ENCODE assay signal across 15 mouse cellular contexts in genomic region chr16:43561956-43562355, GRCm38 (mm10).
DNase-seq lines count a peak whose midpoint lies in the region; ATAC-seq and TF ChIP-seq lines count a peak whose summit lies in the region.
"Had no signal": no experiment of that assay in that cellular context is flagged by ENCODE, and none has a peak within 500 bp of the region (broad histone marks: within the 10 kb centered on the region; RNA-seq: fewer than 3 reads in every experiment).

No protein-coding gene starts in this region.

- no peaks in the 10 kb centered on the region for H3K9me3 ChIP-seq in forebrain, embryonic 11.5 days (ENCODE audit: control insufficient read depth, low read length)
- H3K9me3 ChIP-seq: embryonic facial prominence, embryonic 10.5 days; heart, embryonic 15.5 days; hindbrain, embryonic 15.5 days; midbrain, embryonic 10.5 days had no signal

- TF ChIP-seq POLR2A in lung, adult 2 months (IDR thresholded peaks at IDR 0.05; ENCODE audit: borderline replicate concordance, extremely low read depth, low read depth, low read length), result no peak

- no peaks in the 10 kb centered on the region for H3K27me3 ChIP-seq in forebrain, embryonic 11.5 days (ENCODE audit: control insufficient read depth, insufficient read depth, low read length)
- H3K27me3 ChIP-seq: heart, embryonic 15.5 days; hindbrain, embryonic 15.5 days had no signal

- no peak overlapping the region for H3K4me2 ChIP-seq in forebrain, embryonic 11.5 days (ENCODE audit: low read depth, low read length, severe bottlenecking)
- H3K4me2 ChIP-seq: heart, embryonic 15.5 days; hindbrain, embryonic 15.5 days had no signal

- no peak overlapping the region for H3K27ac ChIP-seq in gastrocnemius, adult 2 months
- H3K27ac ChIP-seq in forebrain, embryonic 11.5 days (ENCODE audit: low read depth, low read length), result no peak overlapping the region
- H3K27ac ChIP-seq: embryonic facial prominence, embryonic 10.5 days; heart, embryonic 15.5 days; hindbrain, embryonic 15.5 days; midbrain, embryonic 10.5 days had no signal

- H3K9ac ChIP-seq in forebrain, embryonic 11.5 days (ENCODE audit: low read length), result no peak overlapping the region
- H3K9ac ChIP-seq: heart, embryonic 15.5 days; hindbrain, embryonic 15.5 days had no signal

- 86% methylated on average over 4 of the region's 4 CpGs for WGBS in lung, adult 2 months
- WGBS in forebrain, embryonic 11.5 days, result 91% methylated on average over 4 of the region's 4 CpGs

- no peak overlapping the region for H3K4me3 ChIP-seq in gastrocnemius, adult 2 months
- no peak overlapping the region for H3K4me3 ChIP-seq in lung, adult 2 months (replicated peaks; ENCODE audit: extremely low read depth, low read depth, low read length)
- no peak overlapping the region for H3K4me3 ChIP-seq in forebrain, embryonic 11.5 days (ENCODE audit: low read depth, low read length)
- H3K4me3 ChIP-seq: embryonic facial prominence, embryonic 10.5 days; heart, embryonic 15.5 days; hindbrain, embryonic 15.5 days; midbrain, embryonic 10.5 days had no signal

- peak; percentile 48 for TF ChIP-seq CTCF in gastrocnemius, adult 2 months (IDR thresholded peaks at IDR 0.05)
- TF ChIP-seq CTCF in lung, adult 2 months (IDR thresholded peaks at IDR 0.05; ENCODE audit: insufficient read depth, low read length), result peak; percentile 34; the same call in 1 of the 2 replicates

- DNase-seq in gastrocnemius, adult 2 months, result no peak
- no peak for DNase-seq in gastrocnemius, adult 8-10 months (ENCODE audit: low spot score in 2 of 2)
- no peak for DNase-seq in lung, adult 2 months
- no peak for DNase-seq in lung, postnatal 14 days
- DNase-seq in ES-CJ7 (ENCODE audit: low read depth, low spot score), result peak; percentile 14
- no peak for DNase-seq in forebrain, embryonic 11.5 days (ENCODE audit: low spot score)
- DNase-seq: cerebellum, adult 11 months; lung, adult 18-20 months; thymus, postnatal 14 days had no signal

- no peaks in the 10 kb centered on the region for H3K36me3 ChIP-seq in forebrain, embryonic 11.5 days (ENCODE audit: control insufficient read depth, insufficient read depth, low read length)
- H3K36me3 ChIP-seq: embryonic facial prominence, embryonic 10.5 days; heart, embryonic 15.5 days; hindbrain, embryonic 15.5 days; midbrain, embryonic 10.5 days had no signal

- intact Hi-C loops in gastrocnemius, adult 2 months (cut with DNase I), result no loop called here

- no peaks in the 10 kb centered on the region for H3K4me1 ChIP-seq in lung, adult 2 months (ENCODE audit: control insufficient read depth, insufficient read depth, low read length)
- H3K4me1 ChIP-seq in forebrain, embryonic 11.5 days (replicated peaks; ENCODE audit: control insufficient read depth, insufficient read depth, low read length), result no peaks in the 10 kb centered on the region
- H3K4me1 ChIP-seq: midbrain, embryonic 10.5 days had no signal

- ATAC-seq in granulocyte monocyte progenitor cell, adult 5-6 weeks (replicated peaks; ENCODE audit: poor library complexity, severe bottlenecking), result 0 out of 2 replicates have a peak, but pooled peaks have one; percentile 17
- ATAC-seq in forebrain, embryonic 11.5 days (replicated peaks; ENCODE audit: low FRiP score), result no peak
- no peak for ATAC-seq in megakaryocyte-erythroid progenitor cell, adult 5-6 weeks (replicated peaks; ENCODE audit: low FRiP score, low TSS enrichment, poor library complexity, severe bottlenecking)
